In genomic region chr10:5804691-5805156, GRCm38 (mm10) we compare ENCODE assay signal across 8 mouse cellular contexts. TPM values are rescaled to one million over a fixed set of nuclear protein-coding genes. Genes with fewer than 3 reads are reported as not detected.
DNase-seq lines count a peak whose midpoint lies in the region; ATAC-seq lines count a peak whose summit lies in the region.

No protein-coding gene starts in this region.

- H3K4me3 ChIP-seq in forebrain, embryonic 16.5 days (replicated peaks; ENCODE audit: low read length), result peak overlapping the region; percentile 60
- peak overlapping the region; percentile 84 for H3K4me3 ChIP-seq in liver, embryonic 11.5 days (ENCODE audit: low read depth, low read length)

- DNase-seq in left cerebral cortex, postnatal 4 days, result peak; percentile 44
- DNase-seq in left cerebral cortex, adult 9 months (ENCODE audit: low spot score in 2 of 2), result no peak
- DNase-seq in c-Kit-negative CD71-positive TER-119-positive erythroid progenitor cells, embryonic 14.5 days (ENCODE audit: low read depth, low spot score), result peak; percentile 52
- DNase-seq in liver, embryonic 11.5 days (ENCODE audit: low spot score), result peak; percentile 68
- peak; percentile 57 to 67 for DNase-seq in spleen, postnatal 10 days (ENCODE audit: low spot score in 2 of 2)
- DNase-seq in cerebellum, adult 9-11 months, result no peak
- DNase-seq in left cerebral cortex, postnatal 36 days (ENCODE audit: low spot score in 2 of 2), result no peak

- peak overlapping the region; percentile 95 for H3K4me2 ChIP-seq in forebrain, embryonic 16.5 days (ENCODE audit: low read length)
- H3K4me2 ChIP-seq in liver, embryonic 11.5 days, result peak overlapping the region; percentile 89

- intact Hi-C loops in left cerebral cortex, postnatal 4 days (cut with DNase I), result no loop called here
- intact Hi-C loops in left cerebral cortex, postnatal 36 days (cut with DNase I), result loop anchor here (1.0 kb wide), 1 partner anchor 19 kb away; the partner anchor contains the start of gene Mtrf1l

- peaks cover 24% of the 10 kb centered on the region for H3K4me1 ChIP-seq in forebrain, embryonic 16.5 days (replicated peaks; ENCODE audit: control insufficient read depth, insufficient read depth, low read length)
- H3K4me1 ChIP-seq in liver, embryonic 11.5 days (replicated peaks; ENCODE audit: control insufficient read depth, insufficient read depth, low read length), result peaks cover 18% of the 10 kb centered on the region

- H3K9ac ChIP-seq in forebrain, embryonic 16.5 days (replicated peaks; ENCODE audit: low read depth, low read length), result peak overlapping the region; percentile 39
- H3K9ac ChIP-seq in liver, embryonic 11.5 days (ENCODE audit: low read depth, low read length), result peak overlapping the region; percentile 94

- no peaks in the 10 kb centered on the region for H3K9me3 ChIP-seq in forebrain, embryonic 16.5 days (ENCODE audit: control insufficient read depth, low read length)
- H3K9me3 ChIP-seq in liver, embryonic 11.5 days (ENCODE audit: control insufficient read depth, low read length), result no peaks in the 10 kb centered on the region

- 0 out of 2 replicates have a peak overlapping the region, but pooled peaks have one; percentile 59 for H3K27ac ChIP-seq in forebrain, embryonic 16.5 days (ENCODE audit: low read length)
- peak overlapping the region; percentile 93 for H3K27ac ChIP-seq in liver, embryonic 11.5 days (ENCODE audit: low read depth, low read length)

- H3K36me3 ChIP-seq in forebrain, embryonic 16.5 days (ENCODE audit: control insufficient read depth, insufficient read depth), result peaks cover 3% of the 10 kb centered on the region; the same call in 1 of the 2 replicates
- peaks cover 31% of the 10 kb centered on the region; the same call in 1 of the 2 replicates for H3K36me3 ChIP-seq in liver, embryonic 11.5 days (ENCODE audit: control insufficient read depth, insufficient read depth, low read length)

- peak; percentile 19 for ATAC-seq in forebrain, embryonic 16.5 days
- ATAC-seq in liver, embryonic 11.5 days (replicated peaks; ENCODE audit: low FRiP score), result peak; percentile 30

- 0% methylated on average over 23 of the region's 24 CpGs for WGBS in forebrain, embryonic 16.5 days
- WGBS in liver, embryonic 11.5 days, result under 1% methylated on average over 24 of the region's 24 CpGs

- H3K27me3 ChIP-seq in forebrain, embryonic 16.5 days (replicated peaks; ENCODE audit: control insufficient read depth, insufficient read depth, low read length), result no peaks in the 10 kb centered on the region
- H3K27me3 ChIP-seq in liver, embryonic 11.5 days (replicated peaks; ENCODE audit: control insufficient read depth, insufficient read depth, low read length), result no peaks in the 10 kb centered on the region

RNA-seq across cellular contexts. Expression of gene Fbxo5, which starts 0.7 kb away (rescaled TPM):
- 1 to 10 TPM; 4.0 to 4.6 TPM for total RNA-seq in left cerebral cortex, postnatal 4 days (2021)
- 32.7 and 34.5 TPM in 2 replicates for polyA plus RNA-seq in forebrain, embryonic 16.5 days (2015; fragmentation: Nextera tagmentation; extraction: Ambion mirVana)
- polyA plus RNA-seq in liver, embryonic 11.5 days (2014; fragmentation: Nextera tagmentation; extraction: Ambion mirVana), result 94.5 and 99.7 TPM in 2 replicates
- total RNA-seq in left cerebral cortex, postnatal 36 days (2021), result under 1 TPM; 0.68 to 0.91 TPM

RNA-seq across cellular contexts. Expression of gene Mtrf1l, which starts 19.0 kb away (rescaled TPM):
- total RNA-seq in left cerebral cortex, postnatal 4 days (2021), result 10 to 100 TPM; 10.7 to 11.4 TPM
- 10.1 and 12.0 TPM in 2 replicates for polyA plus RNA-seq in forebrain, embryonic 16.5 days (2015; fragmentation: Nextera tagmentation; extraction: Ambion mirVana)
- 12.6 and 13.4 TPM in 2 replicates for polyA plus RNA-seq in liver, embryonic 11.5 days (2014; fragmentation: Nextera tagmentation; extraction: Ambion mirVana)
- 10 to 100 TPM in 1 of 2 experiments, 1 to 10 TPM in 1; 5.4 to 10.6 TPM for total RNA-seq in left cerebral cortex, postnatal 36 days (2021)

Comparison
In these comparisons a context has a peak if more than half of its experiments do, and no peak if none do; other contexts are left out.
1. DNase-seq: peak in left cerebral cortex, postnatal 4 days (single experiment), c-Kit-negative CD71-positive TER-119-positive erythroid progenitor cells, embryonic 14.5 days (single experiment), liver, embryonic 11.5 days (single experiment) and spleen, postnatal 10 days (2 of 2); none in left cerebral cortex, adult 9 months (0 of 2), cerebellum, adult 9-11 months (single experiment) and left cerebral cortex, postnatal 36 days (0 of 2).